Mouse (Mus musculus) gastrocnemius, postnatal 4 days (tissue): Measurements from ENCODE around the gene Gm21964. TPM values are rescaled to one million over a fixed set of nuclear protein-coding genes. Genes with fewer than 3 reads are reported as not detected.

Source experiments
- DNase-seq, 2 experiments: peaks; one replicate each; pipeline ENCODE4 v3.0.0; 2021 to 2022; ENCODE audit warnings: low spot score in 2 of 2, mixed read lengths in 2 of 2
- total RNA-seq, 2 experiments: library from RNA; stranded (reverse); gene quantifications; 2 replicates each; pipeline ENCODE4 v1.2.3; 2021

Gene Gm21964
- total RNA-seq, 2 experiments from 2014 or later, result not detected

GRCm38 (mm10) chr8:110152951-110153350 is 51.9 kb downstream of the Gm21964 start:
- DNase-seq, result no peak

Other genes starting within 250 kb of the Gm21964 start
- 1 to 10 TPM; 7.6 to 7.7 TPM for gene Phlpp2, start 232.7 kb upstream of the Gm21964 start, total RNA-seq
- gene Marveld3, start 139.0 kb upstream of the Gm21964 start, total RNA-seq, result under 1 TPM; 0.18 to 0.27 TPM
- gene Tat, start 110.8 kb upstream of the Gm21964 start, total RNA-seq, result under 1 TPM; 0.12 to 0.21 TPM
- gene Chst4, start 61.5 kb upstream of the Gm21964 start, total RNA-seq, result not detected
- 1 to 10 TPM; 6.1 to 6.5 TPM for gene Zfp612, start 21.5 kb upstream of the Gm21964 start, total RNA-seq
- not detected for gene Gm17720, start 1.5 kb downstream of the Gm21964 start, total RNA-seq
- under 1 TPM; 0.32 to 0.62 TPM for gene Calb2, start 67.0 kb downstream of the Gm21964 start, total RNA-seq
- gene Cmtr2, start 114.5 kb downstream of the Gm21964 start, total RNA-seq, result 1 to 10 TPM; 4.3 to 5.6 TPM
- gene Hydin, start 165.8 kb downstream of the Gm21964 start, total RNA-seq, result under 1 TPM; 0.41 to 0.44 TPM